Mouse (Mus musculus): ENCODE data around the gene Aldh1a2. TPM values are rescaled to one million over a fixed set of nuclear protein-coding genes. Genes with fewer than 3 reads are reported as not detected.
A peak's percentile ranks its signal among the peaks of the same experiment; 100 is the strongest.

The Aldh1a2 gene
- total RNA-seq, 2 experiments from 2014 or later: 57.6 to 77.7 TPM

DNA sequence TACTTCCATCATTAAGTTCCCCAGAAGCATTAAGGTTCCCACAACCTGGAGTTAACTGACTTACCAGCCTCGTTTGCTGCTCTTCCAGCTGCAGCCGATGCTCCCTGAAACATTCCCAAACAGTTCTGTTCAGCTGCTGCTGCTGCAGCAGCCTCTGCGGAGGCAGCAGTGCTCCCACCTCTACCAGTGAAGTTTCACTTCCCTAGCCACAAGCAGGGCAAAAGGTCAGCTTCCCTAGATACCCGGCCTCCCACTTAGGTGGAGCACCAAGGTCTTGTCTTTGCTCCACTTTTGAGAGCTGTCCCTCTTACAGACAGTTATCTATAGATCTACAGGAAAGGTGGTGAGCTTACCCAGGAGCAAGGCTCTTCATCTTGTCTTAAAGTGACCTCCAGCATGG, 2.0 kb upstream of the Aldh1a2 start:
- DNase-seq (ENCODE audit: low spot score in 2 of 2): no peak

DNA sequence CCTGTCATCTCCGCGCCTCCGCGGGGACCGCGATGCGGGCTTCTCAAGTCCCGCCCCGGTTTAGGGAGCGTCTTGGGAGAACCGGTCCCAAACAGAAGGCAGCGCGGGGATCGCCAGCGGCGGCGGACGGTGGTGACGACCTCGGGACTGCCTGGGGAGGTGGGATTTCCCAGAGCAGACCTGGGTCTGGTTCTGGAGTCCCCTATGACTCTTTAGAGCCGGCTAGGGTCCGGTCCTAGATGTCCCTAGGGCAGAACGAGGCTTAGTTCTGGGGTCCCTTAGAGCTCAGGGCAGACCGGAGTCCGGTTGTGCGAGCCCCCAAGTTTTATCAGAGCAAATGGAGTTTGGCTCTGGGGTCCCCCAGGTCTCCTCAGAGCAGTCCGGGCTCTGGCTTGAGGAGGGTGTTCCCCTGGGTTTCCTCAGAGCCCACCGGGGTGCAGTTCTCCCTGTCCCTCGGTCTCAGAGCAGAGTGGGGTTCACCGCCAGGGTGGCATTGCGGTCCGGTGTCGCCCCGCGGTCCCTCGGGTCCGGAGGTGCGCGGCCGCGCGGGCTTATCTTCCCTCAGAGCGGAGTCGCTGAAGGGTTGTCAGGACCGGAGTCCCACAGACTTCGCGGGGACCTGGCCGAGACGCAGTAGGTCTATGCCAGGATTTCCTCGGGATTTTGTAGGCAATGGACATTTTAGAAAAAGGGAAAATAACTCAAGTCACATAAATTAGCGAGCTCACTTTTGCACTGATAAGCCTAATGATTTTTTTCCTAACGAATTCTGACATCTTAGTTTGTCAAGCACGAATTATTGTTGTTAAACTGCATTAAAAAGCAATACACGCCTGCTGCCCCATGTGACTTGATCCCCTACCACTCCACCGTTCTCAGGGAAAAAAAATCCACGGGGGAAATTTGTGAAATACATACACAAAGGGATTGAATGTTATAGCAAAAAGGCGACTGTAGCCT, 727 bp downstream of the Aldh1a2 start:
- peak; percentile 28 to 42 for DNase-seq (ENCODE audit: low spot score in 2 of 2)

DNA sequence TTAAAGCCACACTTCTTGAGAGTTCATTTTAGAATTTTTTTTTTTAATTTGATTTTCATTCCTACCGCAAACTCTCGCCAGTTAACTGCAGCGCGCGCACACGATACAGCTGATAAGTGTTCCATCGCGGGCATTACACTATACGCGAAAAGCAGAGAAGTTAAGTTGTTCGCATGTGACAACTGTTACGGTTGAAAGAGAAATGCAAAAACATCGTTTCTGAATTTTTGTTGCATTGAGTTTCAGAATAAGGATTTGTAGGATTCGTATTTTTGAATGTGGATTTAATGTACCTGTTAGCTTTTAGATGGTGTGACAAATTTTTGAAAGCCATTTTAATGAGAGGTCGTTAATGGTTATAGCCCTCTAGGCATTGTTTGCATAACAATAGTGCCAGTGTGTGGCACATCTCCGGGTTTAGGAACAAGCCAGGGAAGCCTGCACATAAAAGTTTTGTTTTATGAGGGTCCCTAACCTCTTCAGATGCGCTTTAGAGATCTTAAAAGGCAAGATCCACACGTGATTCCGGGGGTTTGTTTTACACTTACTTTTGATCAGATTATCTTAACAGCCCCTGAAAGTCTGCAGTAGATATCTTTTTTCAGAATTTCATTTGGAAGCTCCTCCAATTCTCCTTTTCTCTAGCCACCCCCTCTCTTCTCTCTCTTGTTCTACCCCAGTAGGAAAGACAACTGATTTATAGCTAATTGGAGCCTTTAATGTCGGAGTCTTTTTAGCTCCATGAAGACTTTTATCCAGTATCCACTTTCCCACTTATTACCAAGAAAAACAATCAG, 1.6 kb downstream of the Aldh1a2 start:
- no peak for DNase-seq (ENCODE audit: low spot score in 2 of 2)

DNA sequence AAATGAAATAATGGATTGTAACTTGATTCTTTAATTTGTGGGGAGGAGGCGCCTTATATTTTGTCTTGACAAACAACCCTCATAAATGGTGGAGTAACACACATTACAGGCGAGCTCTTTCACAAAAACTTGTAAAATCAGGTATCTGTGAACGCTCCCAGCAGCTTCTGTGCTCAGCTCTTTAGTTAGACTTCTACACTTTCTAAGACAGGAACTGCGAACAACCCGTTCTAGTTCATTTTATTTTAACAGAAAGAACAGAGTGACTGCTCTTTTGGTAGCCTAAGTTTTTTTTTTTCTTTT, 2.2 kb downstream of the Aldh1a2 start:
- no peak for DNase-seq (ENCODE audit: low spot score in 2 of 2)

DNA sequence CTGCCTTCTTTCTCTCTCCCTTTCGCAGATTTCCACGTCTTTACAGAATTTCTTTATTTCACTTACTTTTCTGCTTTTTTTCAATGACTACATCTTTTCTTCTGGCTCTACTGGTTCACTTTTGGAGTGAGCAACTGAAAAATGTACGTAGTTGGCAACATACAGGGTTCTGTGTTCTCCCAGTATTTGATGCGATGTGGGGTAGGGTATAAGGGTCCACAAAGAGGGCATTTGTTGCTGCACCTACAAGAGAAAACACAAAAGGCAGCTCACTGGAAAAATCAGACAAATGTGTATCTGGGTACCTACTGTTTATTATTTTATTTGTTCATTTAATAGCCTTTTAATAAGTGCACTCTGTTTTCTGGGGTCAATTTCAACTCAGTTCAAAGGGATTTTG, 3.6 kb downstream of the Aldh1a2 start:
- DNase-seq (ENCODE audit: low spot score in 2 of 2): no peak

DNA sequence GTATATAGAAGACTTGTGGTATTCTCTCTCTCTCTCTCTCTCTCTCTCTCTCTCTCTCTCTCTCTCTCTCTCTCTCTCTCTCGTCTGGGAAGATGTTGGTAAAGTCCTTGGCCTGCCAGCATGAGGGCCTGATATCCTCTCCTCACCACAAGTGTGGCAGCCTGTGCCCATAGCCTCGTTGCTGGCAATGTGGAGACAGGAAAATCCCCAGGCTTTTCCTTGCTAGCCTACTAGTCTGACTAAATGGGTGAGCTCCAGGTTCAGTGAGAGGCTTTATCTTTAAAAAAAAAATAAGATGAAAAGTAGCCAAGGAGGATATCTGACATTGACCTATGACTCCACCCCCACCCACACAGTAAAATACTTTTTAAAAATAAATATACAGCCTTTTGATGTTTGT, 4.8 kb downstream of the Aldh1a2 start:
- DNase-seq (ENCODE audit: low spot score in 2 of 2): no peak

DNA sequence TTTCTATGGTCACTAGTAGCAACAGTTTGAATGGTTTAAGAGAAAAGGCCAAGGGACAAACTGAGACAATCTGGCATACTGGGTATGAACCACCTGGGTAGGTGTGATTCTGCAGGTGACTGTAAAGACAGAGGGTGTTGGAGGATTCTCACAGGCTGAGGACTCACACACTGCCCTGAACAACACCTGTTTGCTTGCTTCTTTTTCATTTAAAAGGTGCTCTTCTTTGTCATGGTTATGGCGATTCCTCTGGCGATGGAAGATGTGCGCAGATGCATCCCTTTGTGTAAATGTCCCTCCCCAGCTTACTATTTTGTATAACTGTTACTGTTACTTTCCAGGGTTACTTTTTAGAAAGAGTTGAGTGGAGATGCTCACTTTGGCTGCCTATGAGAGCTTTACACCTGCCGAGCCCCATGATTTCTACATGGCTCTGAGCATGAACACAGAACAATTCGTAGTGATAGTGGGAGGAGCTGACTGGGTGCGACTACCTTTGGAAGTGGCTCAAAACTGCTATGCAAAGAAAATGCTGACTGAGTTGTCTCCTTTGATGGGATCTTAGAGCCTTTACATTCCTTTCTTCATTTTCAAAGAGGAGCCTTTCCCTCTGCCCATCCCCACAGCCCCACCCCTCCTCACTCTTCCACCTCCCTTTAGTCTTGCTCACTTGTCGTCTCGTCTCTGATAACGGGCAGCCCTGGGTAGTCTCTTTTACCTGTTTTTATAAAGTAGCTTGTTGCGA, 11.8 kb downstream of the Aldh1a2 start:
- no peak for DNase-seq (ENCODE audit: low spot score in 2 of 2)

DNA sequence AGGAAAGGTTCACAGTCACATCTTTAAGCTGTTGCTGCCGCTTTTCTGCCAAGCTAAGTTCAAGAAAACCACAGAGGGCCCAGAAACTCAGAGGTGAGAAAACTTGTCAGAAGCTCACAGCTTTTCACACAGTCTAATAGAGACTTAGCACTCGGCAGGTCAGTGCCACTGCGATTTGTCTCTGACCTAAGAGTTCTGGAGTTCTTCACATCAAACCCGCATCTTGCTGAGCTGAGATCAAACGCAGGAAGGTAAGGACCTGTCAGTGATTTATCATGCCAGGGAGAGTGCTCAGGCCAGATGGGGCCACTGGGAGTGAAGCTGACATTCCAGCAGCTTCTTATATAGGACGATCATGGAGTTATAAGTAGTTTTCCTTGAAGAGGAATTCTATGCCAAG, 14.4 kb downstream of the Aldh1a2 start:
- no peak for DNase-seq (ENCODE audit: low spot score in 2 of 2)

DNA sequence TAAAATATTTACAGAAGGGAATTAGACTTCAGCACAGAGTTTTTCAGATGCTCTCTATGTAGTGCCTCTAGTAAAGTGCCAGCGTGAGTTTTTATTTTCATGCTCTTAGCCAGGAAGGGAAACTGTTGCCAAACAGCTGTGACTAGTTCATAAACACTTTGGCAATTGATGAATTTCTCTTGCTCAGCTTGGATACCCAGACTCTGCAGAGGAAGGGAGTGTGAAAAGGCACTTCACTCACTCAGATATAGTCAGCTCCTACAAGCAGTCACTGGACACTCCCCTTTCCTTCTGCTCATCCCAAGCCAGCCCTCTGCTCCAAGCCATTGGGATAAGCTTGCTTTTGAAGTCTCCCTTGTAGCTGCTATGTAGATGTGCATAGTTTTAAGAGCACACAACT, 21.0 kb downstream of the Aldh1a2 start:
- no peak for DNase-seq (ENCODE audit: low spot score in 2 of 2)

DNA sequence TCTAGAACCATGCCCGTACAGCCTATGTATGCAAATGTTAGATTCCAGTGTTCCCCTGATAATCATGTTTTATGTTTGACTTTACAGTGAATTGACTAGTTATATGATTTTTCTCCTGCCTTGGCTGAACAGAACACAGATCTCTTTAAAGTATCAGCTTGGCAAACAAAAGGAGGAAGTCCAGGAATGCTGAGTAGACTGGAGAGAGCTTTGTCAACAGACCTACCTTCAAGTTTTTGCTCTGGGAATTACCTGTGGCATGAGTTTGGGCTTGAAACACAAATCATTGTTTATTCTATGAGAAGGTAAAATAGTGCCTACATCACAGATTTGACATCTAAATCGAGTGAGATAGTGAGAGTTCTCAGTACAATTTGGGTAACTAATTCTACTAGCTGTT, 24.3 kb downstream of the Aldh1a2 start:
- no peak for DNase-seq (ENCODE audit: low spot score in 2 of 2)

DNA sequence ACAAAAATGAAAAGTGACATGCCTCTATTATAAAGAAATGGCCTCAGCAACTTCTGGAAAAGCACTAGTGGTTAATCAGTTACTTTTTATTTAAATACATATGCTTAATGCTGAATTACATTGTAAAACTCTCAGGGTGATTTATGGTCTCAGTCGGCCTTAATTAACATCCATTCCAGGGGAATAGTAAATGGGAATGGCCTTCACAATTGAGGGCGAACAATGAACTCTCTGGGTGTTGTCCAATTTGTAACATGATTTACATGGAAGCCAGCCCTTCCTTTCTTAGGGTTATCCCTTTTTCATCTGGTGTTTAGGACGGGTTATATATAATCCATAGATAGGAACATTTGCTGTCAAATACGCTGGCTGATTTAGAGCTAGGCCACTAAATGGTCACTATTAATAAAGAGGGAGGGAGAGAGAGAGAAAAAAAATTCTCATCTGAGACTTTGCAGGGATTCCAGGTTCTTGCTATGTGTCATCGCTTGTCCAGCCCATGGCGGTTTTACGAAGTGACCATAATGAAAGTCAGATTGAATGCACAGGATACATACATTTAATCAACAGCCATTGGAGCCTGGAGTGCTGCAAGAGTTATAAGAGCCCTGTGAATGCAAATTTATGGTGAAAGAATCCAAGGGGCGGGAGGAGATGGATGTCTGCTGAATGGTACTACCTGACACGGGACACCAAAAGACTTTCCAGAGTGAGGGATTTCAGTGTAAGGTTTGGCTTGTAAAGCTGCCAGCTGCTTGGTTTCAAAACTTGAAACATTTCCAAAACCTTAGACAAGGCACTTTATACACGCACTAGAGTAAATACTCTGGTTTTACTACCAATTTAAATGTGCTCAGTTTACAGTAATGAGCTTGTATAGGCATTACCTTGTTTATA, 26.2 kb downstream of the Aldh1a2 start:
- DNase-seq (ENCODE audit: low spot score in 2 of 2): no peak

DNA sequence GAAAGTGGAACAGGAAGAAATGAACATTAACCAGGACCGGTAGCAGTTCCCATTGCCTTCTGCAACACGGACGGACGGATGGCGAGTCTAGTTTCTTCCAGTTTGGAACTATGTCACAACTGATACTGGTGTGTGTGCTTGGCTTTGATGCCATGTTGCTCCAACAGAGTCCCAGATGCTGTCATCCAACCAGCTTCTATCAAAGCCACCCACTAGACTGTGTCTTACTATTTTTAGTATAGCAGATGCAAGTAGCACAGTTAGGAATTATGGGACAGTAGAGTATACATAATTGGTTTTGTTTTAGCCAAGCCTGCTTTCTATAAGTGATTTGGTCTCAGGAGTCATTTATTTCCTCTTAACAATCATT, 26.8 kb downstream of the Aldh1a2 start:
- DNase-seq (ENCODE audit: low spot score in 2 of 2): no peak

DNA sequence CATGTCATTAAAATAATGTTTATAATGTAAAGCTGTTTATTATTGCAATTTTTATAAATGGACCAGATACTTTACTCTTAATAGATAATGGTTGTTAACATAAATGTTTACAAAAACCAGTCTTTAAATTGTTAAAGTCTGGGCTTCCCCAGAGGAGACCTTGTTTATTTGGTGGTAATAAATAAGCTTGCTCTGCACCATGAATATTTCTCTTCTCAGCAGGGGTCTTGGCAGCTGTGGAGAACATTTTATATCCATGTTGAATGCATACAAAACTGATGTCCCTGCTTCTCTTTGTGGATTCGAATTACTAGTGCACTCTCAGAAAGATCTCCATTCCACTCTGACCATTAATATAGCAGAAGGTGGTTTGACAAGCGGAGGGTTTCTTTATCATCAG, 38.8 kb downstream of the Aldh1a2 start:
- no peak for DNase-seq (ENCODE audit: low spot score in 2 of 2)

DNA sequence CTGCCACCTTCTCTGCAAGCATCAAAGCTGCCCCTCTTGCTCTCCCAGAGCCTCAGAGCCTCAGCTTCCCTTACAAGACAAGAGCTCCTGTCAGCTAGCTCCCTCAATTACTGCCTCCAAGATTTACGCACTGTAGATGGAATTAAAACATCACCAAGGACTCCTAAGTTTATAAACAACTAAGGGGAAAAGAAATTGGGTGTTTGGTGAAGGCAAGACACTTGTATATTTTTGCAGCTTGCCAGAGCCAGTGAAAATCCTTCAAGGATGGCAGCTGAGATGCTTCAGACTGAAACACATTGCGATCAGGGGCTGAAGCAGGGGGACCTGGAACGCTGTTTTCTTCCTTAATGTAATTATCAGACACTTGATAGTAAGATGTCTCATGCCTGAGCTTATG, 47.1 kb downstream of the Aldh1a2 start:
- DNase-seq (ENCODE audit: low spot score in 2 of 2): no peak

DNA sequence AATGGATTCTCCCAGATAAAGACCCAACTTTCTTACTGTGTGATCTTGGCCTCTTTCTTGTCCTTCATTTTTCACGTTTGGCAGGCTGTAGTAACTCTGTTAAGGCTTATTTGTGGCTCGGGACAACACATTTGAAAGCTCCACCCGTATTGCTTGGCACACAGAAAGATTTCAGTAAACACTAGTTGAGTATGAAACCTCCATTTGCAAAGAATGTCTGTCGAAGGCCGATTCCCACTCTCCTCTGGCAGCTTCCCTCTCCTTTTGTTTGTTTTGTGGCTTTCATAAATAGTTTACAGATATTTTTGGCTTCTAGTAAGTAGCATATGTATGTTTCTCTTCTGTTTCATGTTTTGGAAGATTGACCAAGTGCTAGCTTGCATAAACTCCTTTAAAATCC, 54.1 kb downstream of the Aldh1a2 start:
- DNase-seq (ENCODE audit: low spot score in 2 of 2): no peak

DNA sequence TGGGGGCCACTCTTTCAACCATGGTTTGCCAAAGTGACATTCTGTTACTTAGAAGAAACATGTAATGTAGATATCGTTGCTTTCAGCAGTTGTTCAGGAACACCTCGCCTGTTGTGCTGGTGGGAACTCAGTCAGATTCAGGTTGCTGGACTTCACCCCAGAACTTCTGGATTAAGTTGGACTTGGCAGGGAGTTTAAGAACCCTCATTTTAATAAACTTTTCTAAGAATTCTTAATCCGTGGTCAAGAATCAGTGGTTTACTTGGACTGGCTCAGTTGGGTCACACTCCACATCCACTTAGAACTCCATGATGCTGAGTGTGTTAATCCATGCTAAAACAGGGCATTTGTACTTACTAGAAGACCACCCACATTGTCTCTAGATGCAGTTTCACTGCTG, 54.6 kb downstream of the Aldh1a2 start:
- no peak for DNase-seq (ENCODE audit: low spot score in 2 of 2)

DNA sequence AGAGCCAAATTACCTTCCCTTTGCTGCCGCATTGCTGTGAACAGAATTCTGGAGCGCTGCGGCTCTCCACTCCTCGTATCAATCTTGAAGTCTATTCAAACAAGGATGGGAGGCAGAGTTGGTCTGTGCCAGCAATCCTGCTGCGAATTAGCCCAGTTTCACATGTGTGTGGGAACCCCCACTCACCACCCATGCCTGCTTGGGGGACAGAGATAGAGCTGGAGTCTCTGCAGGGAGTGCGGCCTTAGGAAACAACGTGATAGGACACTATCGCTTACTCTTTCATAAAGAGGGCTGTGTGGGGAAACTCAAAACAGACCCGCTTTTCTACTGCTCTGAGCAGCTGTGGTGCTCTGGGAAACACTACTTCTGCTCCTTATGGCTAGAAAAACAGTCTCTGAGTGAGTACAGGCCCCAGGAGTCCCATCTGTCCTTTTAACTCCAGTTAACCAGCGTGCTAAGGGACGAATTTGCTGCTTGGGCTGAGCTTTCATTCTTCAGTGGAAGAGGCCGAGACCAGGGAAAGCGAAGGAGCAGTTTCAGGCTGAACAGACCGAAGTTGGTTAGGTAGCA, 60.6 kb downstream of the Aldh1a2 start:
- DNase-seq (ENCODE audit: low spot score in 2 of 2): no peak

DNA sequence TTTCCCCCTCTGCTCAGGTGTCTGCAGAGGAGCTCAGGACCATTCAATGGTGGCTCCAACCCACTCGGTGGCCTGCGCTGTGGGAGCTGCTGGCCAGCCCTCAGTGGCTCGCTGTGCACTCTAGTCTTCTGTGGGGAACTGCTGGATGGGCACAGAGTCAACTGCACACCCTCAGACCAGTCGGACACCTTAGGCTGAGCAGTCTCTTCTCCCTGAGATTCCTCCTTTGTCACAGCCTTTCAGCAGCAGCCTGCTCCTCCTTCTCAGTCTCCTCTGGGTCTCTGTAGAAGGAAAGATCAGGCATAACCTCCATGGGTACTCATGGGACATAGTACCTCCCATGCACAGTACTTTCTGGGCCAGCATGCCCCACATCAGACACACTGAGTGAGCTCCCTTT, 63.2 kb downstream of the Aldh1a2 start:
- no peak for DNase-seq (ENCODE audit: low spot score in 2 of 2)

DNA sequence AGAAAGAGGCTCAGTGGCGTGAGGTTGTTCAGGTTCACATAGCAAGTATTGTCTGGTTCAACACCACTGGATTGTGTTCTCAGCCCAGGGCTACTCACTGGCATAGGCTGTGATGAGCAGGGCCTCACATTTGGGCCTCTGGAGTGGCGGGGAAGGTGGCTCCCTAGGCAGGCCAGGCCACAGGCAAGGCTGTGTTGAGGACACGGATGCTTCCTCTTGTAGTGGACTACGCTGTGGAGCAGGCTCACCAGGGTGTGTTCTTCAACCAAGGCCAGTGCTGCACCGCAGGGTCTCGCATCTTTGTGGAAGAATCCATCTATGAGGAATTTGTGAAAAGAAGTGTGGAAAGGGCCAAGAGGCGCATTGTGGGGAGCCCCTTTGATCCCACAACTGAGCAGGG, 67.6 kb downstream of the Aldh1a2 start:
- DNase-seq (ENCODE audit: low spot score in 2 of 2): no peak

DNA sequence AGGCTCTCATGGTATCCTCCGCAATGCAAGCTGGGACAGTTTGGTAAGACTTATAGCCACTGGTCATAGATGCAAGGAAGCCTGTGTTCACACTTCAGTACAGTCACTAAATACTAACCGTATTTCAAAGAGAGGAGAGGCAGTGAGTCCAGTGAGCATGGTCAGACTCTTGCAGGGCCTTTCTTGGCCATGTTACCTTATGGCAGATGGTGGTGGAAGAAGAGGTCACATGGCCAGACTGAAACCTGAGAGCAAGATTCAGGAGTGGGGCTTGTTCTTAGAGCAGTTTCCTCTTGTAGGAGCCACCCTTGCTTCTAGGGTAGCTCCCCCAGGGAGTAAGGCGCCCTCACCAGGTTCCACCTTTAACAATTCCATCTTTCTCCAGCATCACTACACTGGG, 69.6 kb downstream of the Aldh1a2 start:
- no peak for DNase-seq (ENCODE audit: low spot score in 2 of 2)

DNA sequence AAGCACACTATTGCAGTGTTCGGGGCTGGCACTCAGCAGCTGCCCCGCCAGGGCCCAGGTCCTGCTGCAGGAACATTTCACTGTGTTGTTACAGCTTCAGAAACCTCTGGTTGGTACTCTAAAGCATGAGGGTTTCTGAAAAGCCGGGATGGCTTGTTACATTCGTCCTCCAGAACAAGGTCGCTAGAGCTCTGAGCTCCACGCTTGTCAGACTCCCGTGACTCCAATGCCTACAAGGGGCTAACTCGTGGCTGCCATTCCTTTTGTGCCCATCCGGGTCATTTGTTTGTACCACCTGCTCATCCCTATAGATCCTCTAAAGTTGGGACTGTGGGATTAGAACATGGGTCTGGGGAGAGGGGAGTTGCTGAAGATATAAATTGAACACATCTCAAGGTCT, 70.8 kb downstream of the Aldh1a2 start:
- DNase-seq (ENCODE audit: low spot score in 2 of 2): no peak

Data from adrenal gland, adult 18-20 months (tissue).